Mouse (Mus musculus): ENCODE results near the gene Gm10647. TPM values are rescaled to one million over a fixed set of nuclear protein-coding genes. Genes with fewer than 3 reads are reported as not detected.
A peak's percentile ranks its signal among the peaks of the same experiment; 100 is the strongest.
"Not testable (repeated sequence)": the region's sequence is repeated elsewhere in the genome, so short reads cannot be mapped to it uniquely, and the experiment has no call there.

Gene Gm10647
- polyA plus RNA-seq, 1 experiment from 2014 or later, result 0.12 TPM

- Histone ChIP-seq H3K4me2 (replicated peaks; ENCODE audit: low read depth) (0 out of 2 replicates have a peak overlapping the region, but pooled peaks have one; percentile 3), H3K27ac (replicated peaks) (no peak overlapping the region), H3K27me3 (ENCODE audit: control insufficient read depth, insufficient read depth, low read length) (no peaks in the 10 kb centered on the region), H3K4me1 (replicated peaks; ENCODE audit: control insufficient read depth, insufficient read depth) (no peaks in the 10 kb centered on the region), H3K4me3 (ENCODE audit: low read depth, low read length) (no peak overlapping the region), H3K9me3 (ENCODE audit: control insufficient read depth, low read length) (no peaks in the 10 kb centered on the region), H3K36me3 (ENCODE audit: control insufficient read depth, insufficient read depth, low read length) (no peaks in the 10 kb centered on the region), H3K9ac (ENCODE audit: low read length) (no peak overlapping the region)
- no peak for ATAC-seq (ENCODE audit: low FRiP score, low TSS enrichment)
- 55% methylated on average over 12 of the region's 12 CpGs for WGBS
- no peak for DNase-seq (ENCODE audit: low spot score)
- TF ChIP-seq EP300 (optimal IDR thresholded peaks at IDR 0.05), result no peak
- no peak for TF ChIP-seq CTCF (IDR thresholded peaks at IDR 0.05; ENCODE audit: low read depth)
These were observed 5.1 kb downstream of the Gm10647 start for GRCm38 (mm10) chr9:66801947-66802346.

GRCm38 (mm10) chr9:66805951-66806350 lies 9.1 kb downstream of the Gm10647 start:
- peak; percentile 22 for DNase-seq (ENCODE audit: low spot score)
- Histone ChIP-seq H3K9ac (ENCODE audit: low read length) (peak overlapping the region; percentile 31; the same call in 1 of the 2 replicates), H3K4me2 (replicated peaks; ENCODE audit: low read depth) (peak overlapping the region; percentile 45), H3K4me3 (ENCODE audit: low read depth, low read length) (peak overlapping the region; percentile 20; the same call in 1 of the 2 replicates)
- H3K27ac ChIP-seq (replicated peaks); H3K27me3 ChIP-seq (ENCODE audit: control insufficient read depth, insufficient read depth, low read length); H3K4me1 ChIP-seq (replicated peaks; ENCODE audit: control insufficient read depth, insufficient read depth); ATAC-seq (ENCODE audit: low FRiP score, low TSS enrichment); H3K36me3 ChIP-seq (ENCODE audit: control insufficient read depth, insufficient read depth, low read length); H3K9me3 ChIP-seq (ENCODE audit: control insufficient read depth, low read length): not testable (repeated sequence)
- 15% methylated on average over 30 of the region's 37 CpGs for WGBS

- no peak overlapping the region for H3K4me3 ChIP-seq (ENCODE audit: low read depth, low read length)
- H3K9me3 ChIP-seq (ENCODE audit: control insufficient read depth, low read length), result no peaks in the 10 kb centered on the region
- 55% methylated on average over 2 of the region's 2 CpGs for WGBS
These were observed 16.6 kb downstream of the Gm10647 start for GRCm38 (mm10) chr9:66813392-66813791.

GRCm38 (mm10) chr9:66820996-66821395 lies 24.2 kb downstream of the Gm10647 start:
- H3K4me3 ChIP-seq (ENCODE audit: low read depth, low read length), result no peak overlapping the region
- H3K36me3 ChIP-seq (ENCODE audit: control insufficient read depth, insufficient read depth, low read length), result no peaks in the 10 kb centered on the region
- no peak overlapping the region for H3K9ac ChIP-seq (ENCODE audit: low read length)
- no peaks in the 10 kb centered on the region for H3K4me1 ChIP-seq (replicated peaks; ENCODE audit: control insufficient read depth, insufficient read depth)
- H3K4me2 ChIP-seq (replicated peaks; ENCODE audit: low read depth), result no peak overlapping the region
- WGBS, result 68% methylated on average over 5 of the region's 5 CpGs
- ATAC-seq (ENCODE audit: low FRiP score, low TSS enrichment) (no peak), DNase-seq (ENCODE audit: low spot score) (no peak)
- H3K27ac ChIP-seq (replicated peaks), result no peak overlapping the region
- TF ChIP-seq EP300 (optimal IDR thresholded peaks at IDR 0.05), result no peak
- TF ChIP-seq CTCF (IDR thresholded peaks at IDR 0.05; ENCODE audit: low read depth), result no peak
- no peaks in the 10 kb centered on the region for H3K27me3 ChIP-seq (ENCODE audit: control insufficient read depth, insufficient read depth, low read length)
- H3K9me3 ChIP-seq (ENCODE audit: control insufficient read depth, low read length), result no peaks in the 10 kb centered on the region

More at GRCm38 (mm10) chr9:66813392-66813791, 16.6 kb downstream of the Gm10647 start:
- no peak overlapping the region for H3K27ac ChIP-seq (replicated peaks)
- H3K4me2 ChIP-seq (replicated peaks; ENCODE audit: low read depth), result no peak overlapping the region
- no peak for TF ChIP-seq CTCF (IDR thresholded peaks at IDR 0.05; ENCODE audit: low read depth)
- TF ChIP-seq EP300 (optimal IDR thresholded peaks at IDR 0.05), result no peak
- H3K9ac ChIP-seq (ENCODE audit: low read length), result no peak overlapping the region
- DNase-seq (ENCODE audit: low spot score) (no peak), ATAC-seq (ENCODE audit: low FRiP score, low TSS enrichment) (no peak)
- no peaks in the 10 kb centered on the region for H3K27me3 ChIP-seq (ENCODE audit: control insufficient read depth, insufficient read depth, low read length)
- H3K4me1 ChIP-seq (replicated peaks; ENCODE audit: control insufficient read depth, insufficient read depth), result no peaks in the 10 kb centered on the region
- H3K36me3 ChIP-seq (ENCODE audit: control insufficient read depth, insufficient read depth, low read length), result no peaks in the 10 kb centered on the region

GRCm38 (mm10) chr9:66822255-66822654 lies 25.4 kb downstream of the Gm10647 start:
- WGBS, result no CpG with 5 or more reads among the region's 5 CpGs
- H3K4me2 ChIP-seq (replicated peaks; ENCODE audit: low read depth); H3K36me3 ChIP-seq (ENCODE audit: control insufficient read depth, insufficient read depth, low read length); H3K4me1 ChIP-seq (replicated peaks; ENCODE audit: control insufficient read depth, insufficient read depth); H3K9me3 ChIP-seq (ENCODE audit: control insufficient read depth, low read length); H3K27ac ChIP-seq (replicated peaks); H3K27me3 ChIP-seq (ENCODE audit: control insufficient read depth, insufficient read depth, low read length); H3K4me3 ChIP-seq (ENCODE audit: low read depth, low read length); DNase-seq (ENCODE audit: low spot score); ATAC-seq (ENCODE audit: low FRiP score, low TSS enrichment); H3K9ac ChIP-seq (ENCODE audit: low read length): not testable (repeated sequence)
- TF ChIP-seq CTCF (IDR thresholded peaks at IDR 0.05; ENCODE audit: low read depth), result peak; percentile 36

GRCm38 (mm10) chr9:66825990-66826389 lies 29.2 kb downstream of the Gm10647 start:
- no peak for TF ChIP-seq EP300 (optimal IDR thresholded peaks at IDR 0.05)
- TF ChIP-seq CTCF (IDR thresholded peaks at IDR 0.05; ENCODE audit: low read depth), result peak; percentile 93
- no peak overlapping the region for H3K9ac ChIP-seq (ENCODE audit: low read length)
- 36% methylated on average over 1 of the region's 1 CpGs for WGBS
- DNase-seq (ENCODE audit: low spot score), result no peak
- H3K4me3 ChIP-seq (ENCODE audit: low read depth, low read length), result no peak overlapping the region
- no peaks in the 10 kb centered on the region for H3K9me3 ChIP-seq (ENCODE audit: control insufficient read depth, low read length)
- no peaks in the 10 kb centered on the region for H3K36me3 ChIP-seq (ENCODE audit: control insufficient read depth, insufficient read depth, low read length)
- H3K27ac ChIP-seq (replicated peaks), result no peak overlapping the region
- ATAC-seq (ENCODE audit: low FRiP score, low TSS enrichment), result no peak
- no peak overlapping the region for H3K4me2 ChIP-seq (replicated peaks; ENCODE audit: low read depth)
- H3K27me3 ChIP-seq (ENCODE audit: control insufficient read depth, insufficient read depth, low read length), result no peaks in the 10 kb centered on the region
- no peaks in the 10 kb centered on the region for H3K4me1 ChIP-seq (replicated peaks; ENCODE audit: control insufficient read depth, insufficient read depth)

Data from stomach, postnatal 0 days (tissue).